Mouse (Mus musculus): Measurements from ENCODE around the gene Fbxo10. TPM values are rescaled to one million over a fixed set of nuclear protein-coding genes. Genes with fewer than 3 reads are reported as not detected.
"Not testable (repeated sequence)": the region's sequence is repeated elsewhere in the genome, so short reads cannot be mapped to it uniquely, and the experiment has no call there.

Fbxo10 gene
- polyA plus RNA-seq, 1 experiment from 2014 or later, result 17.9 TPM

- no peak overlapping the region for H3K4me2 ChIP-seq (replicated peaks; ENCODE audit: low read depth, low read length)
- no peaks in the 10 kb centered on the region for H3K4me1 ChIP-seq (ENCODE audit: insufficient read depth, low read length)
- no peaks in the 10 kb centered on the region for H3K27me3 ChIP-seq (ENCODE audit: insufficient read depth, low read length)
- no peak overlapping the region for H3K27ac ChIP-seq (ENCODE audit: low read length)
- no peak overlapping the region for H3K4me3 ChIP-seq (ENCODE audit: low read length)
- WGBS, result 44% methylated on average over 3 of the region's 3 CpGs
- no peak overlapping the region for H3K9ac ChIP-seq (replicated peaks; ENCODE audit: low read length)
- H3K36me3 ChIP-seq (ENCODE audit: insufficient read depth, low read length), result peaks cover 18% of the 10 kb centered on the region; the same call in 1 of the 2 replicates
- ATAC-seq (ENCODE audit: low FRiP score, low TSS enrichment), result no peak
- H3K9me3 ChIP-seq (ENCODE audit: low read length), result no peaks in the 10 kb centered on the region
These were observed 29.5 kb downstream of the Fbxo10 start for GRCm38 (mm10) chr4:45054862-45055261.

- no peak overlapping the region for H3K27ac ChIP-seq (ENCODE audit: low read length)
- H3K27me3 ChIP-seq (ENCODE audit: insufficient read depth, low read length), result no peaks in the 10 kb centered on the region
- no peak overlapping the region for H3K4me3 ChIP-seq (ENCODE audit: low read length)
- ATAC-seq (ENCODE audit: low FRiP score, low TSS enrichment), result no peak
- no peaks in the 10 kb centered on the region for H3K9me3 ChIP-seq (ENCODE audit: low read length)
- 78% methylated on average over 9 of the region's 9 CpGs for WGBS
- no peaks in the 10 kb centered on the region for H3K4me1 ChIP-seq (ENCODE audit: insufficient read depth, low read length)
- no peak overlapping the region for H3K9ac ChIP-seq (replicated peaks; ENCODE audit: low read length)
- peaks cover 11% of the 10 kb centered on the region; the same call in 1 of the 2 replicates for H3K36me3 ChIP-seq (ENCODE audit: insufficient read depth, low read length)
- no peak overlapping the region for H3K4me2 ChIP-seq (replicated peaks; ENCODE audit: low read depth, low read length)
These were observed 36.4 kb downstream of the Fbxo10 start for GRCm38 (mm10) chr4:45047956-45048355.

GRCm38 (mm10) chr4:45047286-45047887, 37.0 kb downstream of the Fbxo10 start:
- Histone ChIP-seq H3K4me2 (replicated peaks; ENCODE audit: low read depth, low read length) (no peak overlapping the region), H3K4me1 (ENCODE audit: insufficient read depth, low read length) (no peaks in the 10 kb centered on the region), H3K27ac (ENCODE audit: low read length) (no peak overlapping the region), H3K4me3 (ENCODE audit: low read length) (no peak overlapping the region), H3K9ac (replicated peaks; ENCODE audit: low read length) (no peak overlapping the region), H3K9me3 (ENCODE audit: low read length) (no peaks in the 10 kb centered on the region), H3K27me3 (ENCODE audit: insufficient read depth, low read length) (no peaks in the 10 kb centered on the region), H3K36me3 (ENCODE audit: insufficient read depth, low read length) (peaks cover 11% of the 10 kb centered on the region; the same call in 1 of the 2 replicates)
- ATAC-seq (ENCODE audit: low FRiP score, low TSS enrichment), result no peak
- WGBS, result 79% methylated on average over 9 of the region's 9 CpGs

- no peak overlapping the region for H3K4me3 ChIP-seq (ENCODE audit: low read length)
- ATAC-seq (ENCODE audit: low FRiP score, low TSS enrichment), result no peak
- no peaks in the 10 kb centered on the region for H3K27me3 ChIP-seq (ENCODE audit: insufficient read depth, low read length)
- no peak overlapping the region for H3K9ac ChIP-seq (replicated peaks; ENCODE audit: low read length)
- H3K36me3 ChIP-seq (ENCODE audit: insufficient read depth, low read length), result peaks cover 11% of the 10 kb centered on the region; the same call in 1 of the 2 replicates
- no peaks in the 10 kb centered on the region for H3K9me3 ChIP-seq (ENCODE audit: low read length)
- 89% methylated on average over 5 of the region's 5 CpGs for WGBS
- H3K4me2 ChIP-seq (replicated peaks; ENCODE audit: low read depth, low read length), result no peak overlapping the region
- no peaks in the 10 kb centered on the region for H3K4me1 ChIP-seq (ENCODE audit: insufficient read depth, low read length)
- H3K27ac ChIP-seq (ENCODE audit: low read length), result no peak overlapping the region
These were observed 37.7 kb downstream of the Fbxo10 start for GRCm38 (mm10) chr4:45046679-45047078.

GRCm38 (mm10) chr4:45040795-45041194, 43.6 kb downstream of the Fbxo10 start:
- no peak for ATAC-seq (ENCODE audit: low FRiP score, low TSS enrichment)
- no peak overlapping the region for H3K4me3 ChIP-seq (ENCODE audit: low read length)
- H3K9me3 ChIP-seq (ENCODE audit: low read length), result no peaks in the 10 kb centered on the region
- no peaks in the 10 kb centered on the region for H3K4me1 ChIP-seq (ENCODE audit: insufficient read depth, low read length)
- no peak overlapping the region for H3K4me2 ChIP-seq (replicated peaks; ENCODE audit: low read depth, low read length)
- WGBS, result 76% methylated on average over 7 of the region's 7 CpGs
- H3K27ac ChIP-seq (ENCODE audit: low read length), result no peak overlapping the region
- H3K9ac ChIP-seq (replicated peaks; ENCODE audit: low read length), result no peak overlapping the region
- H3K36me3 ChIP-seq (ENCODE audit: insufficient read depth, low read length), result peaks cover 23% of the 10 kb centered on the region
- no peaks in the 10 kb centered on the region for H3K27me3 ChIP-seq (ENCODE audit: insufficient read depth, low read length)

- H3K4me3 ChIP-seq (ENCODE audit: low read length); H3K4me2 ChIP-seq (replicated peaks; ENCODE audit: low read depth, low read length); H3K27me3 ChIP-seq (ENCODE audit: insufficient read depth, low read length); H3K9ac ChIP-seq (replicated peaks; ENCODE audit: low read length); H3K27ac ChIP-seq (ENCODE audit: low read length); ATAC-seq (ENCODE audit: low FRiP score, low TSS enrichment); H3K9me3 ChIP-seq (ENCODE audit: low read length); H3K4me1 ChIP-seq (ENCODE audit: insufficient read depth, low read length): not testable (repeated sequence)
- 81% methylated on average over 7 of the region's 7 CpGs for WGBS
- H3K36me3 ChIP-seq (ENCODE audit: insufficient read depth, low read length), result peaks cover 33% of the 10 kb centered on the region
These were observed 44.9 kb downstream of the Fbxo10 start for GRCm38 (mm10) chr4:45039546-45039945.

- 63% methylated on average over 8 of the region's 8 CpGs for WGBS
These were observed 45.5 kb downstream of the Fbxo10 start for GRCm38 (mm10) chr4:45038879-45039278.

GRCm38 (mm10) chr4:45037455-45038410, 46.7 kb downstream of the Fbxo10 start:
- ATAC-seq (ENCODE audit: low FRiP score, low TSS enrichment), result no peak
- 73% methylated on average over 13 of the region's 13 CpGs for WGBS

More at GRCm38 (mm10) chr4:45038879-45039278, 45.5 kb downstream of the Fbxo10 start:
- not testable (repeated sequence) for H3K9ac ChIP-seq (replicated peaks; ENCODE audit: low read length); H3K4me3 ChIP-seq (ENCODE audit: low read length); H3K9me3 ChIP-seq (ENCODE audit: low read length); H3K4me2 ChIP-seq (replicated peaks; ENCODE audit: low read depth, low read length); H3K27me3 ChIP-seq (ENCODE audit: insufficient read depth, low read length); ATAC-seq (ENCODE audit: low FRiP score, low TSS enrichment); H3K4me1 ChIP-seq (ENCODE audit: insufficient read depth, low read length); H3K27ac ChIP-seq (ENCODE audit: low read length)
- peaks cover 29% of the 10 kb centered on the region for H3K36me3 ChIP-seq (ENCODE audit: insufficient read depth, low read length)

GRCm38 (mm10) chr4:45036571-45036970, 47.8 kb downstream of the Fbxo10 start:
- peaks cover 10% of the 10 kb centered on the region; the same call in 1 of the 2 replicates for H3K4me1 ChIP-seq (ENCODE audit: insufficient read depth, low read length)
- no peak overlapping the region for H3K27ac ChIP-seq (ENCODE audit: low read length)
- 80% methylated on average over 5 of the region's 5 CpGs for WGBS
- H3K27me3 ChIP-seq (ENCODE audit: insufficient read depth, low read length), result no peaks in the 10 kb centered on the region
- ATAC-seq (ENCODE audit: low FRiP score, low TSS enrichment), result no peak
- no peaks in the 10 kb centered on the region for H3K9me3 ChIP-seq (ENCODE audit: low read length)
- no peak overlapping the region for H3K4me2 ChIP-seq (replicated peaks; ENCODE audit: low read depth, low read length)
- no peak overlapping the region for H3K9ac ChIP-seq (replicated peaks; ENCODE audit: low read length)
- peaks cover 43% of the 10 kb centered on the region for H3K36me3 ChIP-seq (ENCODE audit: insufficient read depth, low read length)
- H3K4me3 ChIP-seq (ENCODE audit: low read length), result no peak overlapping the region

More at GRCm38 (mm10) chr4:45037455-45038410, 46.7 kb downstream of the Fbxo10 start:
- peaks cover 34% of the 10 kb centered on the region for H3K36me3 ChIP-seq (ENCODE audit: insufficient read depth, low read length)
- no peak overlapping the region for H3K4me3 ChIP-seq (ENCODE audit: low read length)
- no peak overlapping the region for H3K4me2 ChIP-seq (replicated peaks; ENCODE audit: low read depth, low read length)
- H3K9me3 ChIP-seq (ENCODE audit: low read length), result no peaks in the 10 kb centered on the region
- H3K27ac ChIP-seq (ENCODE audit: low read length), result no peak overlapping the region
- no peak overlapping the region for H3K9ac ChIP-seq (replicated peaks; ENCODE audit: low read length)
- peaks cover 10% of the 10 kb centered on the region; the same call in 1 of the 2 replicates for H3K4me1 ChIP-seq (ENCODE audit: insufficient read depth, low read length)
- no peaks in the 10 kb centered on the region for H3K27me3 ChIP-seq (ENCODE audit: insufficient read depth, low read length)
